Comparison of ENCODE assay signal across 9 mouse cellular contexts in genomic region chrX:11088506-11088905, GRCm38 (mm10).
A peak's percentile ranks its signal among the peaks of the same experiment; 100 is the strongest.
DNase-seq lines count a peak whose midpoint lies in the region; ATAC-seq and TF ChIP-seq lines count a peak whose summit lies in the region.
"Had no signal": no experiment of that assay in that cellular context is flagged by ENCODE, and none has a peak within 500 bp of the region (broad histone marks: within the 10 kb centered on the region; RNA-seq: fewer than 3 reads in every experiment).

No protein-coding gene starts in this region.

- peaks cover 27% of the 10 kb centered on the region; the same call in 1 of the 2 replicates for H3K27me3 ChIP-seq in hindbrain, embryonic 10.5 days (ENCODE audit: insufficient read depth, poor library complexity, severe bottlenecking)
- no peaks in the 10 kb centered on the region for H3K27me3 ChIP-seq in hindbrain, embryonic 11.5 days (ENCODE audit: control insufficient read depth, insufficient read depth, low read length)
- H3K27me3 ChIP-seq in embryonic facial prominence, embryonic 14.5 days (replicated peaks; ENCODE audit: control insufficient read depth, insufficient read depth, low read length), result peaks cover 7% of the 10 kb centered on the region
- H3K27me3 ChIP-seq in hindbrain, embryonic 14.5 days (ENCODE audit: control insufficient read depth, insufficient read depth, low read length), result no peaks in the 10 kb centered on the region
- no peaks in the 10 kb centered on the region for H3K27me3 ChIP-seq in midbrain, postnatal 0 days (ENCODE audit: insufficient read depth, low read length)

- no peak for ATAC-seq in hindbrain, embryonic 11.5 days (ENCODE audit: low FRiP score)
- no peak for ATAC-seq in embryonic facial prominence, embryonic 14.5 days (ENCODE audit: low read depth)
- ATAC-seq in hindbrain, embryonic 14.5 days (ENCODE audit: low FRiP score), result no peak
- no peak for ATAC-seq in midbrain, postnatal 0 days (ENCODE audit: low FRiP score)
- ATAC-seq: activated CD4-positive, CD25-positive, alpha-beta regulatory T cell, adult 4 months had no signal

- H3K9ac ChIP-seq in hindbrain, embryonic 11.5 days (ENCODE audit: low read depth, low read length), result no peak overlapping the region
- H3K9ac ChIP-seq in embryonic facial prominence, embryonic 14.5 days (ENCODE audit: low read depth, low read length), result no peak overlapping the region
- no peak overlapping the region for H3K9ac ChIP-seq in hindbrain, embryonic 14.5 days
- H3K9ac ChIP-seq in midbrain, postnatal 0 days (replicated peaks; ENCODE audit: low read length, poor library complexity, severe bottlenecking), result no peak overlapping the region
- H3K9ac ChIP-seq: liver, embryonic 14.5 days had no signal

- no peaks in the 10 kb centered on the region for H3K36me3 ChIP-seq in hindbrain, embryonic 10.5 days
- no peaks in the 10 kb centered on the region for H3K36me3 ChIP-seq in hindbrain, embryonic 11.5 days (ENCODE audit: control insufficient read depth, insufficient read depth, low read length)
- no peaks in the 10 kb centered on the region for H3K36me3 ChIP-seq in embryonic facial prominence, embryonic 14.5 days (ENCODE audit: control insufficient read depth, insufficient read depth, low read length)
- H3K36me3 ChIP-seq in hindbrain, embryonic 14.5 days (replicated peaks; ENCODE audit: control insufficient read depth, insufficient read depth), result no peaks in the 10 kb centered on the region
- no peaks in the 10 kb centered on the region for H3K36me3 ChIP-seq in midbrain, postnatal 0 days (ENCODE audit: insufficient read depth, low read length)

- DNase-seq in hindbrain, embryonic 10.5 days (ENCODE audit: low spot score), result no peak
- no peak for DNase-seq in hindbrain, embryonic 11.5 days (ENCODE audit: low spot score)
- peak; percentile 14 for DNase-seq in embryonic facial prominence, embryonic 14.5 days (ENCODE audit: low spot score)
- no peak for DNase-seq in hindbrain, embryonic 14.5 days (ENCODE audit: low spot score)
- DNase-seq in midbrain, postnatal 0 days (ENCODE audit: low spot score), result no peak
- no peak for DNase-seq in layer of hippocampus, adult 9-11 months
- DNase-seq in ovary, postnatal 10 days (ENCODE audit: low spot score), result no peak

- H3K4me1 ChIP-seq in hindbrain, embryonic 10.5 days (replicated peaks), result no peaks in the 10 kb centered on the region
- no peaks in the 10 kb centered on the region for H3K4me1 ChIP-seq in hindbrain, embryonic 11.5 days (replicated peaks; ENCODE audit: control insufficient read depth, insufficient read depth, low read length)
- no peaks in the 10 kb centered on the region for H3K4me1 ChIP-seq in embryonic facial prominence, embryonic 14.5 days (ENCODE audit: control insufficient read depth, insufficient read depth, low read length)
- 0 out of 2 replicates have a peak, but pooled peaks cover 4% of the 10 kb centered on the region for H3K4me1 ChIP-seq in hindbrain, embryonic 14.5 days (replicated peaks; ENCODE audit: control insufficient read depth, insufficient read depth, low read length)
- no peaks in the 10 kb centered on the region for H3K4me1 ChIP-seq in midbrain, postnatal 0 days (ENCODE audit: insufficient read depth, low read length)

- TF ChIP-seq CTCF in midbrain, postnatal 0 days (IDR thresholded peaks at IDR 0.05), result no peak

- H3K4me3 ChIP-seq in hindbrain, embryonic 10.5 days, result peak overlapping the region; percentile 24; the same call in 1 of the 2 replicates
- no peak overlapping the region for H3K4me3 ChIP-seq in hindbrain, embryonic 11.5 days (ENCODE audit: low read depth, low read length)
- H3K4me3 ChIP-seq in embryonic facial prominence, embryonic 14.5 days (ENCODE audit: low read depth, low read length), result no peak overlapping the region
- no peak overlapping the region for H3K4me3 ChIP-seq in hindbrain, embryonic 14.5 days (replicated peaks; ENCODE audit: low read length)
- H3K4me3 ChIP-seq in midbrain, postnatal 0 days (ENCODE audit: low read depth, low read length), result no peak overlapping the region

- H3K4me2 ChIP-seq in hindbrain, embryonic 11.5 days (replicated peaks; ENCODE audit: low read depth, low read length), result no peak overlapping the region
- peak overlapping the region; percentile 44 for H3K4me2 ChIP-seq in embryonic facial prominence, embryonic 14.5 days (ENCODE audit: low read depth, low read length)
- H3K4me2 ChIP-seq in hindbrain, embryonic 14.5 days (replicated peaks), result peak overlapping the region; percentile 26
- peak overlapping the region; percentile 28; the same call in 1 of the 2 replicates for H3K4me2 ChIP-seq in midbrain, postnatal 0 days (ENCODE audit: low read depth, low read length, poor library complexity, severe bottlenecking)

- H3K27ac ChIP-seq in hindbrain, embryonic 10.5 days, result no peak overlapping the region
- H3K27ac ChIP-seq in hindbrain, embryonic 11.5 days (ENCODE audit: low read depth, low read length), result no peak overlapping the region
- H3K27ac ChIP-seq in embryonic facial prominence, embryonic 14.5 days (replicated peaks; ENCODE audit: low read depth, low read length), result no peak overlapping the region
- no peak overlapping the region for H3K27ac ChIP-seq in hindbrain, embryonic 14.5 days
- H3K27ac ChIP-seq in midbrain, postnatal 0 days (ENCODE audit: low read depth, low read length), result no peak overlapping the region
- H3K27ac ChIP-seq: liver, embryonic 14.5 days had no signal

- 40% methylated on average over 10 of the region's 10 CpGs for WGBS in hindbrain, embryonic 10.5 days
- WGBS in hindbrain, embryonic 11.5 days, result 39% methylated on average over 10 of the region's 10 CpGs
- WGBS in embryonic facial prominence, embryonic 14.5 days, result 27% methylated on average over 10 of the region's 10 CpGs
- 32% methylated on average over 10 of the region's 10 CpGs for WGBS in hindbrain, embryonic 14.5 days
- 35% methylated on average over 10 of the region's 10 CpGs for WGBS in midbrain, postnatal 0 days

- H3K9me3 ChIP-seq in hindbrain, embryonic 10.5 days, result no peaks in the 10 kb centered on the region
- no peaks in the 10 kb centered on the region for H3K9me3 ChIP-seq in hindbrain, embryonic 11.5 days (ENCODE audit: control insufficient read depth, low read length)
- H3K9me3 ChIP-seq in embryonic facial prominence, embryonic 14.5 days (ENCODE audit: control insufficient read depth, low read length), result no peaks in the 10 kb centered on the region
- no peaks in the 10 kb centered on the region for H3K9me3 ChIP-seq in hindbrain, embryonic 14.5 days (ENCODE audit: control insufficient read depth, low read length)
- no peaks in the 10 kb centered on the region for H3K9me3 ChIP-seq in midbrain, postnatal 0 days (ENCODE audit: low read length)
